Mouse (Mus musculus) lung, postnatal 0 days (tissue): ENCODE results near the gene Rpl7a. TPM values are rescaled to one million over a fixed set of nuclear protein-coding genes. Genes with fewer than 3 reads are reported as not detected.

ENCODE experiments used
- ATAC-seq: fragments of 200-750 bp; cut with Nextera tagmentation; 2 replicates; pipeline ENCODE4 v1.8.0; 2017; ENCODE audit warnings: moderate library complexity
- DNase-seq: peaks from one replicate; pipeline ENCODE4 v3.0.0-alpha.2; 2016; ENCODE audit warnings: low spot score
- H3K27ac ChIP-seq: fragments of 300-500 bp; sonication (generic); 2 replicates; pipeline ENCODE4 v1.5.1; 2014; ENCODE audit warnings: antibody characterized with exemption, mild to moderate bottlenecking, low read length, mixed read lengths
- H3K27me3 ChIP-seq: fragments of 300-500 bp; sonication (generic); replicated peaks from 2 replicates; pipeline ENCODE4 v1.6.1; 2014; ENCODE audit warnings: low read length, mixed read lengths; ENCODE audit not compliant: insufficient read depth
- H3K36me3 ChIP-seq: fragments of 300-500 bp; sonication (generic); 2 replicates; pipeline ENCODE4 v1.6.1; 2014; ENCODE audit warnings: low read length, mixed read lengths; ENCODE audit not compliant: insufficient read depth
- H3K4me1 ChIP-seq: fragments of 300-500 bp; sonication (generic); 2 replicates; pipeline ENCODE4 v1.6.1; 2014; ENCODE audit warnings: antibody characterized with exemption, low read depth, low read length, mixed read lengths; ENCODE audit not compliant: insufficient read depth
- H3K4me2 ChIP-seq: fragments of 300-500 bp; sonication (generic); replicated peaks from 2 replicates; pipeline ENCODE4 v1.6.1; 2014; ENCODE audit warnings: low read depth, mild to moderate bottlenecking, low read length, moderate library complexity, mixed read lengths
- H3K4me3 ChIP-seq: fragments of 300-500 bp; sonication (generic); 2 replicates; pipeline ENCODE4 v1.5.1; 2014; ENCODE audit warnings: low read depth, low read length
- H3K9ac ChIP-seq: fragments of 300-500 bp; sonication (generic); replicated peaks from 2 replicates; pipeline ENCODE4 v1.6.1; 2014; ENCODE audit warnings: low read depth, mild to moderate bottlenecking
- H3K9me3 ChIP-seq: fragments of 300-500 bp; sonication (generic); 2 replicates; pipeline ENCODE4 v1.6.1; 2016; ENCODE audit warnings: low read length, mixed read lengths
- CTCF ChIP-seq: IDR thresholded peaks from 2 replicates; pipeline ENCODE4 v1.5.1; 2016; ENCODE audit warnings: antibody characterized with exemption, mild to moderate bottlenecking
- EP300 ChIP-seq: IDR thresholded peaks from 2 replicates; pipeline ENCODE4 v1.6.1; 2016; ENCODE audit warnings: antibody characterized with exemption, mild to moderate bottlenecking, control low read depth
- WGBS: fragments of 180-500 bp; shearing (Covaris S2); extraction: QIAGEN DNeasy Blood & Tissue Kit; methylation state at CpG from one replicate; pipeline ENCODE4 v1.1.7; 2014; 5-methylcytosine and 5-hydroxymethylcytosine counted together
- polyA plus RNA-seq: library from polyadenylated mRNA; unstranded; fragments of >200 nt; fragmentation: Nextera tagmentation; extraction: Ambion mirVana; gene quantifications from 2 replicates; pipeline ENCODE4 v1.2.1, GENCODE M21; 2015

Gene Rpl7a
- polyA plus RNA-seq, 1 experiment from 2014 or later: 417 TPM

GRCm38 (mm10) chr2:26951346-26951905 lies 40.9 kb downstream of the Rpl7a start:
- no peak overlapping the region for H3K4me2 ChIP-seq
- peaks cover 17% of the 10 kb centered on the region for H3K36me3 ChIP-seq
- H3K27ac ChIP-seq: no peak overlapping the region
- no peak for DNase-seq
- H3K4me3 ChIP-seq: no peak overlapping the region
- 92% methylated on average over 8 of the region's 8 CpGs for WGBS
- H3K9me3 ChIP-seq: no peaks in the 10 kb centered on the region
- ATAC-seq: no peak
- TF ChIP-seq CTCF: no peak
- H3K9ac ChIP-seq: no peak overlapping the region
- H3K4me1 ChIP-seq: no peaks in the 10 kb centered on the region
- no peaks in the 10 kb centered on the region for H3K27me3 ChIP-seq

DNA sequence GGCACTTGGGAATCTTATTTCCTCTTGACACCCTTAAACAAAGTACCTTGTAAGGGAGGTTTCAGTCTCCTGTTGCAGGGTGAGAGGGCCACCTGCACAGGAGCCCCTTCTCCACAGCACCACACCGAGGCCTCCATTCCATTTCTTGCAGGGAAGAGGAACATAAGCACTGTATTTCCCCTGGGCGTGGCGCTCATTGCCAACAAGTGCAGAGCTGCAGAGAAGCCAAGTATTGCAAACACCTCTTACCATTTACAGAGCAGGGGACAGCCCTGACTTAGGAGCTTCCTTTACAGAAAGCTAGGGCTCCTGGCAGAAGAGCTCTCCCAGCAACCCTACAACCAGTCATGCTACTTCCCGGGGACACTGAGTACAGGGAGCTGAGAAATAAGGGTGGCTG lies 41.6 kb downstream of the Rpl7a start:
- no peaks in the 10 kb centered on the region for H3K27me3 ChIP-seq
- DNase-seq: no peak
- ATAC-seq: no peak
- WGBS: 85% methylated on average over 4 of the region's 4 CpGs
- no peaks in the 10 kb centered on the region for H3K4me1 ChIP-seq
- H3K36me3 ChIP-seq: peaks cover 23% of the 10 kb centered on the region
- TF ChIP-seq CTCF: no peak
- TF ChIP-seq EP300: no peak
- H3K9ac ChIP-seq: no peak overlapping the region
- H3K4me2 ChIP-seq: no peak overlapping the region
- no peaks in the 10 kb centered on the region for H3K9me3 ChIP-seq
- H3K27ac ChIP-seq: no peak overlapping the region
- no peak overlapping the region for H3K4me3 ChIP-seq

- ATAC-seq (no peak), DNase-seq (no peak)
- H3K4me1 ChIP-seq: no peaks in the 10 kb centered on the region
- H3K4me2 ChIP-seq: no peak overlapping the region
- no peak overlapping the region for H3K27ac ChIP-seq
- no peak for TF ChIP-seq CTCF
- TF ChIP-seq EP300: no peak
- H3K27me3 ChIP-seq: no peaks in the 10 kb centered on the region
- H3K9me3 ChIP-seq: no peaks in the 10 kb centered on the region
- peaks cover 23% of the 10 kb centered on the region for H3K36me3 ChIP-seq
- WGBS: 89% methylated on average over 8 of the region's 8 CpGs
- no peak overlapping the region for H3K4me3 ChIP-seq
- no peak overlapping the region for H3K9ac ChIP-seq
Observed at GRCm38 (mm10) chr2:26952866-26953265, 42.3 kb downstream of the Rpl7a start.

DNA sequence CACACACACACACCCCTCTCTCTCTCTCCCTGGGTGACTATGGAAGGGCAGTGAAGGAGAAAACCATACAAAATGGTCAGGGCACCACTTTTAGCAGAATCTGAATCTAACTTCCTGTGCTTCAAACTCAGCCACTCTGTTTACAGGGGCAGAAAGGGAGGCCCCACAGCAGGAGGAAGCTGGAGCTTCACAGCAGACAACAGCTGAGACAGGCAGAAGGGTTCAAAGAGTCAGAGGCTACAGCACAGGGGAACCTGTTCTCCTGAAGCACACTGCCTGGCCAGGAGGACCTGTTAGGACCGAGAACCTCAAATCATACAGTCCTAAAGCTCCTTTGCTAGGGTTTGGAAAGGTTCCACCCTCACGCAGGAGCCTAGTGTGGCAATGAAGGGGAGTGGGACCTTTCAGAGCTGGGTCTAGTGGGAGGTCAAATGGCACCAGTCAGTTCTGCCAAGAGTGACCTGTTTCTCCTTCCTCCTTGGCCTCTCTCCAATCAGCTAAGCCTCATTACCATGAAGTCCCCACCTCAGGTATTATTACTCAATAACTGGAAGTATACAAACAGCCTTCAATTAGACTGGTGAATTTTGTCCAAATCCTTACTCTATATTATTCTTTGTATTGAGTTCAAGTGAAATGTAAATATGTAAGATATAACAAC lies 44.3 kb downstream of the Rpl7a start:
- peak; percentile 42 for DNase-seq
- Histone ChIP-seq H3K27me3 (no peaks in the 10 kb centered on the region), H3K9me3 (no peaks in the 10 kb centered on the region), H3K4me2 (no peak overlapping the region), H3K4me3 (no peak overlapping the region), H3K36me3 (peaks cover 27% of the 10 kb centered on the region), H3K27ac (no peak overlapping the region), H3K4me1 (no peaks in the 10 kb centered on the region), H3K9ac (no peak overlapping the region)
- WGBS: 86% methylated on average over 2 of the region's 2 CpGs
- TF ChIP-seq CTCF (no peak), EP300 (no peak)
- ATAC-seq: no peak

DNA sequence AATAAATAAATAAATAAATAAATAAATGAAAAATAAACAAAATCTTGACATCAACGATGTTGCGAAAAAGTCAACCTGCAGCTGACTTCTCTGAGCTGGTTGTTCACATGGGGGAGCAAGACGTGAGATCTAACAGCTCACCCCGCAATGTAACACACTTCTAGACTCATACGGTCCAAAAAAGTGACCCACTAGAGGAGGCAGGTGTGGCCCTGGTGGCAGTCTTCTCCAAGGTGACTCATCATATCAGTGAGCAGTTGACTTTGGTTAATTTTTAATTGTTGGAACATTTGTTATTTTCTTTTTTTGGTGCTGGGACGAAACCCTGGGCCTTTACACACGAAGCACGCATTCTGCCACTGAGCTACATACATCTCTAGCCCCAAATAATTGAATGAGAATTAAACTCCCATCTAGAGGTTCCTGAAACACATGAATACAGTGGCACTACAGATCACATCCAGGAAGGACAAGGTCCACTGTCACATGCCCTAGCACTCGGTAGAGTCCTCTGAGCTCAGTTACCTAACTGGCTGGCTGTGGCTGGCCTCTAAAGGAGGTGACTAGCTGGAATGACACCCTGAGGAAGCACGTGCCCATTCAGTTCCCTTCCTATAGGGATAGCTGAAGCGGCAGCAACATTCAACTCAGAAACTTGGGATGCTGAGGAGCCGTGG lies 46.4 kb downstream of the Rpl7a start:
- Histone ChIP-seq H3K9ac (no peak overlapping the region), H3K27me3 (no peaks in the 10 kb centered on the region), H3K4me1 (no peaks in the 10 kb centered on the region), H3K4me3 (no peak overlapping the region), H3K27ac (no peak overlapping the region), H3K4me2 (no peak overlapping the region), H3K36me3 (peaks cover 35% of the 10 kb centered on the region), H3K9me3 (no peaks in the 10 kb centered on the region)
- TF ChIP-seq EP300: no peak
- TF ChIP-seq CTCF: no peak
- ATAC-seq: no peak
- DNase-seq: no peak
- 83% methylated on average over 12 of the region's 12 CpGs for WGBS

- Histone ChIP-seq H3K9ac (no peak overlapping the region), H3K4me3 (no peak overlapping the region), H3K27me3 (no peaks in the 10 kb centered on the region), H3K9me3 (no peaks in the 10 kb centered on the region), H3K4me2 (no peak overlapping the region), H3K36me3 (peaks cover 36% of the 10 kb centered on the region), H3K27ac (no peak overlapping the region), H3K4me1 (no peaks in the 10 kb centered on the region)
- ATAC-seq: no peak
- no peak for DNase-seq
- no peak for TF ChIP-seq EP300
- TF ChIP-seq CTCF: no peak
- 71% methylated on average over 2 of the region's 2 CpGs for WGBS
Observed at GRCm38 (mm10) chr2:26957488-26957859, 46.9 kb downstream of the Rpl7a start.
